8 mouse cellular contexts compared by ENCODE assay signal in the genomic region with DNA sequence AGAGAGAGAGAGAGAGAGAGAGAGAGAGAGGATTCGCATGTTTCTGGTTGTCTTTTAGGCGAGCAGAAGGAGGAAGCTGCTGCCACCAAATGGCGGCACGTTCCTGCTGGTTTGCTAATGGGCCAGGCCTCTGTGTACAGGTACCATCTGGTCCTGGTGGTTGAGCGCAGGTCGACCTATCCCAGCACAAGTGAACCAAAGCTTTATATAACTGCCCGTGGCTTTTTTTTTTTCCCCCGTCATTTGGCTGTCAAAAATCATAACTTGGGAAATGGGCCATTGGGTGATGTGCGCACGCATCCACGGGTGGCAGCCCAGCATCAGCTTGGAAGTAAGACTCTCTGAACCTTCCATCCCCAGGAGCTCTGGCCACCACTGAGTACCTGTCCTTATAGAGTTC.
A peak's percentile ranks its signal among the peaks of the same experiment; 100 is the strongest.
DNase-seq lines count a peak whose midpoint lies in the region; ATAC-seq and TF ChIP-seq lines count a peak whose summit lies in the region.

No protein-coding gene starts in this region.

- peak; percentile 37; the same call in 1 of the 2 replicates for TF ChIP-seq CTCF in brain, embryonic 14.5 days (IDR thresholded peaks at IDR 0.05; ENCODE audit: borderline replicate concordance, extremely low read depth, insufficient read depth, insufficient read length)
- peak; percentile 65; the same call in 1 of the 2 replicates for TF ChIP-seq CTCF in embryonic fibroblast, embryonic 13.5 days (IDR thresholded peaks at IDR 0.05; ENCODE audit: borderline replicate concordance, insufficient read depth, low read length)

- 0 out of 2 replicates have a peak, but pooled peaks cover 9% of the 10 kb centered on the region for H3K27me3 ChIP-seq in neural tube, embryonic 15.5 days (replicated peaks)

- no peaks in the 10 kb centered on the region for H3K36me3 ChIP-seq in neural tube, embryonic 15.5 days

- no peaks in the 10 kb centered on the region for H3K9me3 ChIP-seq in neural tube, embryonic 15.5 days (replicated peaks)

- H3K4me3 ChIP-seq in embryonic fibroblast, embryonic 13.5 days (ENCODE audit: insufficient read depth, low read length) = no peak overlapping the region
- H3K4me3 ChIP-seq in neural tube, embryonic 15.5 days (replicated peaks) = no peak overlapping the region

- H3K4me2 ChIP-seq in neural tube, embryonic 15.5 days = peak overlapping the region; percentile 49

- H3K27ac ChIP-seq in embryonic fibroblast, embryonic 13.5 days (ENCODE audit: insufficient read depth, low read length) = no peak overlapping the region
- H3K27ac ChIP-seq in neural tube, embryonic 15.5 days (replicated peaks) = 0 out of 2 replicates have a peak overlapping the region, but pooled peaks have one; percentile 23

- H3K9ac ChIP-seq in neural tube, embryonic 15.5 days (replicated peaks) = no peak overlapping the region; the same call in 1 of the 2 replicates

- DNase-seq in kidney, adult 9 months = peak; percentile 6
- no peak for DNase-seq in kidney, postnatal 25 days
- peak; percentile 70 for DNase-seq in brain, embryonic 14.5 days (ENCODE audit: low read depth)
- peak; percentile 40 to 46 for DNase-seq in kidney, postnatal 4 days
- no peak for DNase-seq in spleen, adult 18-20 months

- no peak for TF ChIP-seq POLR2A in brain, embryonic 14.5 days (IDR thresholded peaks at IDR 0.05; ENCODE audit: borderline replicate concordance, extremely low read depth, insufficient read depth, insufficient read length, poor library complexity, severe bottlenecking)
- no peak for TF ChIP-seq POLR2A in embryonic fibroblast, embryonic 13.5 days (IDR thresholded peaks at IDR 0.05; ENCODE audit: low read depth, low read length)

- H3K4me1 ChIP-seq in embryonic fibroblast, embryonic 13.5 days (ENCODE audit: control insufficient read depth, insufficient read depth, low read length) = no peaks in the 10 kb centered on the region
- 0 out of 2 replicates have a peak, but pooled peaks cover 7% of the 10 kb centered on the region for H3K4me1 ChIP-seq in neural tube, embryonic 15.5 days

- 49% methylated on average over 11 of the region's 11 CpGs for WGBS in neural tube, embryonic 15.5 days

- peak; percentile 87 for ATAC-seq in neural tube, embryonic 15.5 days (ENCODE audit: low FRiP score)
- no peak for ATAC-seq in inflammation-experienced regulatory T-cells, adult 6 months

Comparison
In these comparisons a context has a peak if more than half of its experiments do, and no peak if none do; other contexts are left out.
1. DNase-seq: peak in kidney, adult 9 months (single experiment), brain, embryonic 14.5 days (single experiment) and kidney, postnatal 4 days (2 of 2); none in kidney, postnatal 25 days (0 of 2) and spleen, adult 18-20 months (0 of 2).